Mouse (Mus musculus) T-helper 17 cell (primary cell): ENCODE measurements at regions not wholly inside any gene's neighbourhood (a gene's known extent, or its start where the extent isn't known, plus 50 kb on each side); places are given as distances from the start of the nearest gene placed in this dataset.
"Not testable (repeated sequence)": the region's sequence is repeated elsewhere in the genome, so short reads cannot be mapped to it uniquely, and the experiment has no call there.

ENCODE experiments used
- in situ Hi-C, 2 experiments: fragments of 300-600 bp; cut with MboI, MseI; formaldehyde crosslinking; loops; 1 replicate in 1 of 2; 2 replicates in 1 of 2; pipeline ENCODE4 v1.15.1; 2025; ENCODE audit warnings: high pct_unique_total_duplicates in 2 of 2

DNA sequence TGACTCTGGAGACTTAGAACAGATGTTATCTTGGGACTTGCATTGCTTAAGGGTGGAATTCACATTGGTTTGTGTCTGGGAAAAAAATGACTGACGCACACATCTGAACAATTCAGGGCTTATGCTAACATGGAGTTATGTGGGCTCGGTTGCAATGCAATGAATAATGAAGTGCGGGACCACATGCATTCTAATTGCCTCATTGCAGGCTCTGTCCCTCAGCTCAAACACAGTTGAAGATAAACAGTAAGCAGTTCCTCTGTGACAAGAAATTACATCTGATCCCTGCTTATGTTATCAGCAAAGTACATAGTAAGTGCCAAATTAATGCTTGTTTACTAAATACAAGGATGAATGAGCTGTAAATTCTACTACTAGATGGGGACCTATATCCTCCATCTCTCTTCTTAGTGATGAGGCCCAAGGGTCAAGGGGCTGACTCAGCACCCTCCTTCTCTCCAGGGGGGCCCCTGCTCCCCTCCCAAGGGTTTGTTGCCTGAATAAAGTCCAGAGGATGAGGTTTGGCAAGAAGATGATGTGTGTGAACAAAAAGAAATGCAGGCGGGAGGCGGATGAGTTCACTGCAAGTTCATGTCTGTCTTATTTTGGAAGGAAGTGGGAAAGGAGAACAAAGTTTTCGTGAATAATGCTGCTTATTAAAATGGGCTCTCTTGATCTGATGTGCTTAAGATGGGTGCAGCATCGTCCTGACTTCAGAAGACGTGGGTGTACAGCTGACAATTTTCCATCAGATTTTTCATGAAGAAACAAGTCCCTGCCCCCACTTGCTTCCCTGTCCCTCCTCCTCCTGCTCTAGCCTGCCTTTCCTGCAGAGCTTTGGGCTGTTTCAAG, 533.1 kb downstream of the Shisa9 start:
- in situ Hi-C loops = no loop called here

DNA sequence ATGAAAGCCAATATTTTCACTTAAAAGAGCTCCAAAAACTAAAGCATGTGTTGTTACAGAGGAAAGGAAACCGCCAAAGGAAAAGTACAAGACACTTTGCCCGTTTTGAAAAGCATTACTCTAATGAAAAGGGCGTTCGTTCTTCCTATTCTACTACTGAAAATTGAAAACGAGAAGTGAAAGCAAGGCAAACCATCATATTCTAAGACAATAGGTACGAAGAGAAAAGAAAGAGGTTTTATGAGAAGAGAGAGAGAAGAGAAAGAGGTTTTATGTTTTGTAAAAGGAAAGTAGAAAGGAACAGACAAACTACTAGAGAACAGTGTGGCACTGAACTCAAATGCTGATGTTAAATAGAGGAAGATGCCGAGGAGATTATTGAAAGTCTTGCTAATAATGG, 534.4 kb downstream of the Shisa9 start:
- in situ Hi-C loops = no loop called here

DNA sequence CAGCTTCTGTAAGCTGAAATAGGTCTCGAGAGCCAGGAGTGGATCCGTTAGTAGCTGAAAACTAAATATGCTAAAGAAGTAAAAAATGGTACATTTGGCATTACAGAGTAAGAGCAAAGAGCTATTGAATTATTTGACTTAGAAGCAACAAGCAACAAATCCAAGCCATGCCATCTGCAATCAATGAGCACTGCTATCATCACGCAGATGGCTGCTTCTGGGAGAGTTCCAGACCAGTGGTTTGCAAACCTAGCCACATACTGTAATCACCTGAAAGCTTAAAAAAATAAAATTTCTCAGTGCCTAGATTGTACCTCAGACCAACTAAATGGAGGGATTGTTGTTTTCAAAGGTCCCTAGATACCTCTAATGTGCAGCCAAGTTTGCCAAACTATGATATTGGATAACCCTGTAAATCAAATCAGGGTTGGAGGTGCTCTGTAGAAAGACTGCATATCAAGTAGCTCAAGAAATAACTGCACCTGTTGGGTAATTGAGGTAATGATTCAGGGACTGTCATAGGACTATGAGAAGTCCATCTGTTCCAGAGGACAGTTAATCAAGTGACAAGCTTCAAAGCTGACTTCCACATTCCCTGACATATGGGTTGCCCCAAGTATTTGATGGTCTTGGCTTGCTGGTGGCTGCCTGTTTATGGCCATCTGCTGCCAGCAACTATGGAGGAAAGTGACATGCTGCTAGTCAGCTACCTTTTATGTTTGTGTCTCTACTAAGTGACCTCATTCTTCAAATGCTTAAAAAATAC, 538.0 kb downstream of the Shisa9 start:
- in situ Hi-C loops = no loop called here

DNA sequence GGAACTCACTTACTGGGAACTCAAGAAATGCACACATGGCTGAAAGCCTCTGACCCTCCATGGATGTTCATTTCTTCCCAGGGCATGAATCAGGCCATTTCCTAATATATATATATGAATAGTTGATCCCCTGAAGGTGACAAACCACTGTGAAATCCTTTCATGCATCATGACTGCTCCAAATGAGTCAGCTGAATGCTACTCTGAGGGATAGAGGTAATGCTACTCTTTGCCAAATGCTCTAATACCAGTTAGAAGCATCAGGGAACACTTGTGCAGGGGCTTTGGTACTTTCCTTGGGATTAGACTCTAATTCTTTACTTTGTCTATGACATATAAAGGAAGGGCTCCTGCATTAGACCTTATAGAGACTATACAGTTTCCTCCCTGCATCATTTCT, 561.0 kb upstream of the Ercc4 start:
- in situ Hi-C loops = no loop called here

DNA sequence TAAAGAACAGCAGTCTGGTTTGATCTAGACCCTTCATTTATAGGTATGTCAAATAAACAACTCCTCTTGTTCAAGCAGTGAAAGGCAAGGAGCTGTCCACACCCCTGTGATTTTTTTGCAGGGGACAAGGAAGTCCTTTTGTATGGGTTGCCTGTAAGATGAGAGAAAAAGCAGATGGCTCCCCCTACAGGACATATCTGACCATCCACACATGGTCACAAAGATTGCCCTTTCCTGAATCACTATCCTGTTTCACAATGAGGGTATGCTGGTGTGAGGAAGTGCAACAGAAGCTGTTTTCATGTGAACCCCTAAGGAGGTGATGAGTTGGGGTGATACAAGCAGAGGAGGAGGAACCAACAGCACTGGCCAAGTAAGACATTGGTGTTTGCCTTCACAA, 520.6 kb upstream of the Ercc4 start:
- in situ Hi-C loops = no loop called here

DNA sequence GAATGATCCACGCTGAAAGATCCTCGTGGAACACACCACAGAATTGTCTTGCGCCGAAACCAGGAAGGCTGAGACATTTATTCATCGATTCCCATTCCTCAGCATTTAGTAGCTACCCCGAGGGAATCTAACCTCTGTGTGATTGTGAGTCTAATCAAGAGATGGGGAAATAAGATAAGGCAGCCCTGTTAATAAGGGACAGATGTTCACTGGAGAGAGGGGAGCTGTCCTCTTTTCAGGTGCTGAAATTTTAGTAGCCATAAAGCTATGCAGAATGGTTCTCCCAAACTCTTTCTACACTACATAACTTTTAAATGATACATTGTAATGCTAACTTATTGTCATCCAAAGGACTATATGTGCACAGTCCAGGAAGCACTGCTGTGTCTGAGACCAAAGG, 501.2 kb upstream of the Ercc4 start:
- in situ Hi-C loops = loop anchor here in 1 of 2 experiments (10.0 kb wide), 1 partner anchor 737 kb away; no protein-coding TSS in a partner anchor

DNA sequence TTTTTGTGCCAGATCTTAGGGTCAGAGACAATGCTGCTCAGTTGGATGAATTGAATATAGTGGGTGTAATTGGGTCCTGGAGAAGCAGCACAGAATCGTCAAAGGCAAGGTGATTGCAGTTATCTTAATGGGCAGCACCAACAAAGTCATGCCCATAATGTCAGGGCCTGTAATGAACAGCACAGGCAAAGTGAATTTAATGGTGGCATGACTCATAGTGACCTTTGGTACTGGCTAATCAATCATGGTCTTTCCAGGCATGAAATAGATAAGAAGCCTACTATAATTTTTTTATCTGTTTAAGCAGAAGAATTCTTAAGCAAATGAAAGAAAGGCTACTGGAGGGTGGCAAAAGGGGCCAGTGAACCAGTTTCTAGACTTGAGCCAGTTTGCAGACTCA, 498.4 kb upstream of the Ercc4 start:
- in situ Hi-C loops = no loop called here

DNA sequence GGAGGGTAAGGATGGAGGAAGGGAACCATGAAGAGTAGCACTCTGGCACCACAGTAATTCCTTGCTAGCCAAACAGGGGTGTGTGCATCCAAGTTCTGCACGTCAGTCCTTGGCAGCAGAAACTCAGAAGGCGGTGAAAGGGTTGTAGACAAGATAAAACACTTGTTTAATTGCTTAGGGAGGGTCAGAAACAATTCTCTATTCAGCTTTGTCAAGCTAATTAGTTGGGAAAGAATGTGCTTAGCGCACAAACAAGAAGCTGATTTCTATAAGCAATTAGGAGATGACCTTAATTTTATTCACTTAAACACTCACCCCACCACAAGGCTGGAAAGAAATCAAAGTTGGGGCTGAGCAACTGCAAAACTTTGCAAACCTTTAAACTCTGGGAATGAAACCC, 491.7 kb upstream of the Ercc4 start:
- in situ Hi-C loops = no loop called here

DNA sequence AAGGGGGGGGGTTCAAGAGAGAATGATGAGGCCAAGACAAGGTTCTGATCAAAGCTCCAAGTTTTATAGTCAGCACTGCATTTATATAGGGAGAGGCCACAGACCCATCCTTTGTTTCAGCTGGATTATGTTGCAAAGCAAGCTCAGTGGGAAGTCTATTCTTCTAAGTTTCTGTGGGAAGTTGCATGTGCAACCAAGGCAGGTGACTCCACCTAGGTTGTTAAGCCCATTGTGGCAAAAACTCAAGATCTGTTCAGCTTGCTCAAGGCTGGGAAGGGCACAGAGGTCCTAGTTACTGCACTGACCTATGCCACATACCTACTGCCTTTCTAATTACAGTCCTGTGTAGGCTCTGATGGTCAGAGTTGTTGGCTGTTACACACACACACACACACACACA, 477.0 kb upstream of the Ercc4 start:
- in situ Hi-C loops = no loop called here

DNA sequence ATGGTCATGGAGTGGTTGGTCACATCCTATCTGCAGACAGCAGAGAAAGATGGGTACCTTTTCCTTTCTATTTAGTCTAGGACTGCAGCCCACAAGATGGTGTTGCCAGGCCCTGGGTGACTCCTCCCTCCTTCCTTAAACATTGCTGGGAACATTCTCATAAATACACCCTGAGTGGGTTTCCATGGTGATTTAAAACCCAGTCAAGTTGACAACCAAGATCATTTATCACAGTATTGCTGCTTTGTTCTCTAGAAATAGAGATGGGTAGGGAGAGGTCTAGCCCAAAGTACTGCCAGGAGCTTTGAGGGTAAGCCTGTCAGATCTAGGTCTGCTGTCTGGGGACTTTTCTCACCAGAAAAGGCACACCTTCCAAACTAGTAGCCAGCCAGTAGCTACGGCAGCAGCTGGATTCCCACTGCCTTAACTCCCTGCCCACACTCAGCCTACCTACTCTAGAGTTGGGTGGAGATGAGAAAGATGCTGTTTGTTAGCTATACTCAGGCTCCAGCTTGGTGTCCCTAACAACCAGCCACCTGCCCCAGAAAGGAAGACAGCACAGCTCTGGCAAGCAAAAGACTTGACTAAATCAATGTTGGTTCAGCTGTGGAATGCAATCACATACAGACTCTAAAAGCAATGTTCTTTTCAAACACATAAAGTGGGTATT, 470.4 kb upstream of the Ercc4 start:
- in situ Hi-C loops = no loop called here

DNA sequence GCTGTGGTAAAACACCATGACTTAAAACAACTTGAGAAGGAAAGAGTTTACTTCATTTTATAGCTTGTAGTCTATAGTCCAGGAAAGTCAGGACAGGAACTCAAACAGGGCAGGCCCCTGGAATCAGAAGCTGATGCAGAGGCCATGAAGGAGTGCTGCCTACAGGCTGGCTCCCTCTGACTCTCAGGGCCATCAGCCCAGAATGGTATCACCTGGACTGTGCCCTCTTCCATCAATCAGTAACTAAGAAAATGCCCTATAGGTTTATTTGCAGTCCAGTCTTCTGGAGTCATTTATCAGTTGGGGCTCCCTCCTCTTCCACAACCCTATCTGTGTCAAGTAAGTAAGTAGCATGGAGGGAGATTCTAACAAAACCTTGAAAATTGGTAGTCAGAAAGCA, 466.4 kb upstream of the Ercc4 start:
- in situ Hi-C loops = no loop called here

DNA sequence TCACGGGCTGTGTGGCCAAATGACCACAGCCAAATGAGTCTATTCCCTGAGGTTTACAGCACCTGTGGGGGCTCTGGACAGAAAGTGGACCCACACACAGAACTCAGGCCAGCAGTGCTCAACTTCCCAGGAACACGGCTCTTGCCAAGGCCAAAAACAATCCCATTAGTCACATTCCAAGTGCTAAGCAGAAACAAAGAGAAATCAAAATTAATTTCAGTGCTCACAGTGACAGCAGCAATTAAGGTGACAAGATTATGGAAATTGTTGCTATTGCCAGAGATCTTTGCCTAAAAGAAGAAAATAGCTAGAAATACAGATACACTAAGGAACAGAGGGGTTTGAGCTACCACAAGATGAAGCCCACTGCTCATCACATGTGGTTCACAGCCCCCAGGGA, 464.9 kb upstream of the Ercc4 start:
- in situ Hi-C loops = no loop called here

DNA sequence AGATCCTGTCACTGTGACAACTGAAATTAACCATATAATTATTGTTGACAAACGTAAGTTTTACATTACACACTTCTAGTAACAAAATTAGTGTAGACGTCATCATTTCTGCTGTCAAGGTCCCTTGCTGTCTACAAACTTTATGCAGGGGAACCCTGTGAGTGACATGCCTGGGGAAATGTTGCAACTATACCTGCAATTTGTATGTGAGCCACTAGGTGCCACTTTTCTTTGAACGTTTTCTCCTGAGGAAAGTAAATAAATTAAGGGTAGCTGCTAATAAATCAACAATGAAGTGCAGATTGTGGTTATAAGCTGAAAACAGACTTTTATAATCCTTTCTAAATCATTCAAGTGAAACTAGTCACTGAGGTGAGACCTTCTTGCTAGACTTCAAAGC, 457.3 kb upstream of the Ercc4 start:
- in situ Hi-C loops = no loop called here

DNA sequence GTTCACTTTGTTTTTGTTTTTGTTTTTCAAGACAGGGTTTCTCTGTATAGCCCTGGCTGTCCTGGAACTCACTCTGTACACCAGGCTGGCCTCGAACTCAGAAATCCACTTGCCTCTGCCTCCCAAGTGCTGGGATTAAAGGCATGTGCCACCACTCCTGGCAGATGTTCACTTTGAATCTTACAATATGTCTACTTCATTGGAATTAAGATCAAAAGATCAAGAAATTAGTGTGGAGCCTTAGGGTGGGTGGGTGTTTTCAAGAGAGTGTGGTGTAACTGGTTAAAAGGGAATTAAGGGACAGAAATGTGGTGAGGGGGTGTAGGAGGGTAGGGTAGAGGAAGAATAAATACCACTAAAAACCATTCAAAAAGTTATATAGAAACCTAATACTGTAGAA, 435.8 kb upstream of the Ercc4 start:
- in situ Hi-C loops = not testable (repeated sequence)

DNA sequence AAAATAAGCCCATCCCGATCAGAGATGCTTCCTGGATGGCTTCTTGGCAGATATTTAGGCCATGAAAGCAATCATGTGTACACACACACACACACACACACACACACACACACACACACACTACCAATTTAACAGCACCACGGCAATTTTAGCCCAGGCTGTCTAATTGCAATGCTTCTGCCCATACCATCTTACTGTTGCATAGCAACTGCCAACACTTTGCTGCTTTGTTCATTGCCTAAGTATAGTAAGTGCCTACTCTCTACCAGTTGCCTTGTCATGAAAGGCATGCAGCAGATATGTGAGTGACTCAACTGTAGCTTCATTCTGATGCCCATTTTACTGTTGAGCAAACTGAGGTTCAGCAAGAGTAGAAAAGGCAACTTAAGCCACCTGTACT, 428.0 kb upstream of the Ercc4 start:
- in situ Hi-C loops = no loop called here

DNA sequence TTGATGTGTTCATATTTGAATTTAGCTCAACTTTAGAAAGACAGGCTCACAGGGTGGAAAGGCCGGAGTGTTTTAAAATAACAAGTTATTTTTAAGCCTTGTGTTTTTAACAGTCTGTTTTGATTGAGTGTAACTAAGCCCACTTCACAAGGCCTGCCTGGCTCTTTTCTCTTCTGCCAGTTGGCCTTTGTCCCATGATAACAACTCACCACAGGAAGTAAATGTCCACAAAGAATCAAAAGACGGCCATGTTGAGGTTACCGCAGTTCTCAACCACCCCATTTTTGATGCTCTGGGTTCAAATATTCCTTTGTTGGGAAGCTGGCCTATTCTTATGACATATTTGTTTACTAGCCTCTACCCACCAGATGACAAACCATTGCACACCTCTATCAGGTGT, 423.7 kb upstream of the Ercc4 start:
- in situ Hi-C loops = no loop called here

DNA sequence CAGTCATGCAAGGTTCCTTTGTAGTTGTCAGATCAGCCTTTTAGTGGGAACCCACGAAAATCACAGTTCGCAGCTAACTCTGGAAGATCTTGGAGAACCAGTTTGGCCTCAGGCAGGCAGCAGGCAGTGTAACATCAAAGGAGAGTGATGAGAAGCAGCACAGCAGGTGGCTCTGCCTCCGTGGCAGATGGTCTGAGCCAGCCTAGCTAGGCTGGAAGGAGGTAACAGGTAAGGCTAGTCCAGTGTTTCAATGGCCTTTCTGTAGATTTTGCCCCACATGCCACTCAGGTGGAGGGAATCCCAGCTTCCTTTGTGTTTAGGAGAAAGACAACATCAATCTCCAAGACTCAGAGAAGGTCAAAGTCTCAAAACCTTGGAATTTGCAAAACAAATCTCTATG, 417.7 kb upstream of the Ercc4 start:
- in situ Hi-C loops = no loop called here

DNA sequence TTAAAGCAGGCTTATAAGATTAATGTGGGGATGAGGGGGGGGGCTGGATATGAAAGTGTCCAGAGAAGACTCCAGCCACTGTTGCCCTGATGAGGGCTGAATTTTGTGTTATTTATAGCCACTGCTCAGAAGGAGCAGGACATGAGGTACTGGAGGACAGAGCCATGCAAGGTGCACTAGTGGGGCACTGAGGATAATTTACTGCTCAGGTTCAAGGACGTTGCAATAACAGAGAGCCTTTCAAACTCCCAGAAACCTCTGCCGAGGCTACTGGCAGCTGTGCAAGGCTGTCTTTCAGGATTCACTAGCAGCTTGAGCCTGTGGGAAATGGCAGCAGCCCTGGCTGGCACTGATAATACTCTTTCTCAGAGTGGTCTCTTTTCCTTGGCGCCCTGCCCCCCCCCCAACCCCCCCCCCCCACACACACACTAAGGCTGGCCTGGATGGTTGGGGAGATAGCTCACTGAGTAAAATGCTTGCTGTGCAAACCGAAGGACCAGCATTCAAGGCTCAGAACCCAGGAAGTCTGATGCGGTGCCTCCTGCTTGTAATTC, 416.7 kb upstream of the Ercc4 start:
- in situ Hi-C loops = no loop called here

DNA sequence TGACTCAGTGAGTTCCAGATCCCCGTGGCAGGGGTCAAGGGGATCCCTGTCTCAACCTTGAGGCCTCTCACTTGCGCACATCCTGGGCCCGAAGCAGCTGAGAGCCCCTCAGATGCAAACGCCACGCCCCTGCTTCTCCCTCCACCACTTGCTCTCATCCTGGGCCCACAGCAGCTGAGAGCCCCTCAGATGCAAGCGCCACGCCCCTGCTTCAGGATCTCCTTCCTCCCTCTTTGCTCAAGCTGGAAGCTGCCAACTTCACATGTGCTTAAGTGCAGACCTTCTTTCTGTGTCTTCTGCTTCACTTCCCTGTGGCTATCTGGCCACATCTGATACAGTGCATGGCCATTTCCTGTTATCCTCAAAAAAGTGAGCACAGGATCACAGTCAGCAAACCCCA, 416.1 kb upstream of the Ercc4 start:
- in situ Hi-C loops = no loop called here

DNA sequence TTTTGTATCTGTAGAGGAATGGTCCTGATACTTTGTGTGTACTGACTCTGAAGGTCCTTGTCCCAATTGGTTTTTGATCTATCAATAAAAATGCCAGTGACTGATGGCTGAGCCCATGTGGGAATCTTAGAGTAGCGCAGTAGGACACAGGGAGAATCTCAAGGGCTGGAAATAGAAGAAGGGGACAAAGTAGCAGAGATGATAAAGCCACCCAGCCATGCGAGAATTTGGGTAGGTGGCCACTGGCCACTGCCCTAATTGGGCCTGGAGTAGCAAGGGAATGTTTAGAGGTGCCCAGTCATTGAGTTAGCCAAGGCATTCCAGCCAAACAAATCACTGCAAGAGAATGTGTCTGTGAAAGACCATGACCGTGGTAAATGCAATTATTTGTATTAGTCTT, 414.8 kb upstream of the Ercc4 start:
- in situ Hi-C loops = no loop called here

DNA sequence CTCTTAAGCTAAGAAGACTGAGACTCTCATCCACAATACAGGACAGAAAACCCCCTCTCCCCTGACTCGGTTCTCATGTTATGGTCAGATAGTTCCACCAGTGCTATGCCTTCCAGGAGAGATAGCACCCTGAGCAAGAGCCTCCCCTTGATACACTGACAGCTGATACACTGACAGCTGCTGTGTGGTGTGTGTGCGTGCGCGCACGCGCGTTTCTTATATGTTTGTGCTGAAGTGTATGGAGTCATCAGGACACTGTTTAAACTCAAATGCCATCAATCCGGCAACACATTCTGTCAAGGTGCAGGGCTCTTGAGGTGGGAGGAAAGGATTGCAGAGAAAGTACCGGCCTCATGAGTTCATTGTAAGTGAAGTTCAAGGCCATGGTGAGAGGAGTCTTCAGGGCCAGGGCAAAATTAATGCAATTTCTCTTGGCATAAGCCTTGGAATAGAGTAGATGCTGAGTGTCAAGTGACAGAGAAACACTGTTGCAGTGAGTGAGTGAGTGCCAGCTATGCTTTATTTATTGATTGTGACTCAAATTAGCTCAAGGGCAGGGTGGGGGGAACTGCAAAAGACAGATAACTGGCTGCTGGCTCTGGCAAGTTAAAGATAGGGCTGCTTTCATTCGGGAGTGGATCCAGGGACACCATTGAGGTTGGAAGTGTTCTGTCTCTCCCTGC, 412.4 kb upstream of the Ercc4 start:
- in situ Hi-C loops = no loop called here

DNA sequence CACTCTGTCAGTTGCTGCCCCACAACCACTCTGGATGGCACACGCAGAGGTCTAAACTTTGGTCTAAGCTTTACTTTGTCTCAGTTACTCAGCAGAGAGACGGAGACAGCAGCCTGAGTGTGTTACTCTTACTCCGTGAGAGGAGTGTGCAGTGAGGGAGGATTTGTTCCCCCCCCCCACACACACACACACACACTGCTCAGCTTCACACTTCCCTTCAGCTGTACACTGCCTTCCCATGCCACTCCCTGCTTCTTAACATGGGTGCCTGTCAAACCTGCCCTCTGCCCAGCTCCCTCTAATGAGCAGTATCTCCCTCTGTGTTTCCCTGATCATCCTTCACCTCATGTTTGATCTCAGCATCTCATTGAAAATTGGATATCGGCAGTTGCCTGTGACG, 409.9 kb upstream of the Ercc4 start:
- in situ Hi-C loops = no loop called here
